Mouse (Mus musculus) intestine, embryonic 16.5 days (tissue): Measurements from ENCODE around the gene Zfp704. TPM values are rescaled to one million over a fixed set of nuclear protein-coding genes. Genes with fewer than 3 reads are reported as not detected.

Source experiments
- ATAC-seq: fragments of 200-750 bp; cut with Nextera tagmentation; 2 replicates; pipeline ENCODE4 v1.8.0; 2017; ENCODE audit warnings: moderate TSS enrichment, moderate library complexity
- H3K27ac ChIP-seq: fragments of 300-500 bp; sonication (generic); 2 replicates; pipeline ENCODE4 v1.5.1; 2014; ENCODE audit warnings: mild to moderate bottlenecking, low read length
- H3K27me3 ChIP-seq: fragments of 300-500 bp; sonication (generic); replicated peaks from 2 replicates; pipeline ENCODE4 v1.6.1; 2014; ENCODE audit warnings: low read length, control low read depth, mixed read lengths; ENCODE audit not compliant: control insufficient read depth, insufficient read depth
- H3K36me3 ChIP-seq: fragments of 300-500 bp; sonication (generic); 2 replicates; pipeline ENCODE4 v1.6.1; 2014; ENCODE audit warnings: low read length, control low read depth; ENCODE audit not compliant: control insufficient read depth, insufficient read depth
- H3K4me1 ChIP-seq: fragments of 300-500 bp; sonication (generic); 2 replicates; pipeline ENCODE4 v1.6.1; 2014; ENCODE audit warnings: low read length, control low read depth, mixed read lengths; ENCODE audit not compliant: control insufficient read depth, insufficient read depth
- H3K4me2 ChIP-seq: fragments of 300-500 bp; sonication (generic); 2 replicates; pipeline ENCODE4 v1.6.1; 2014; ENCODE audit warnings: low read depth, low read length, control low read depth
- H3K4me3 ChIP-seq: fragments of 300-500 bp; sonication (generic); 2 replicates; pipeline ENCODE4 v1.5.1; 2014; ENCODE audit warnings: mild to moderate bottlenecking, low read length
- H3K9ac ChIP-seq: fragments of 300-500 bp; sonication (generic); 2 replicates; pipeline ENCODE4 v1.6.1; 2014; ENCODE audit warnings: low read depth, low read length
- H3K9me3 ChIP-seq: fragments of 300-500 bp; sonication (generic); 2 replicates; pipeline ENCODE4 v1.6.1; 2016; ENCODE audit warnings: low read length, control low read depth; ENCODE audit not compliant: control insufficient read depth
- WGBS: fragments of 180-500 bp; shearing (Covaris S2); extraction: QIAGEN DNeasy Blood & Tissue Kit; methylation state at CpG from one replicate; pipeline ENCODE4 v1.1.7; 2014; 5-methylcytosine and 5-hydroxymethylcytosine counted together
- polyA plus RNA-seq: library from polyadenylated mRNA; unstranded; fragments of >200 nt; fragmentation: Nextera tagmentation; extraction: Ambion mirVana; gene quantifications from 2 replicates; pipeline ENCODE4 v1.2.1, GENCODE M21; 2015

Gene Zfp704
- polyA plus RNA-seq, 1 experiment from 2014 or later: 4.4 TPM

- Histone ChIP-seq H3K9ac (no peak overlapping the region), H3K27me3 (no peaks in the 10 kb centered on the region), H3K4me2 (no peak overlapping the region), H3K27ac (no peak overlapping the region), H3K4me1 (no peaks in the 10 kb centered on the region), H3K9me3 (0 out of 2 replicates have a peak, but pooled peaks cover 3% of the 10 kb centered on the region), H3K4me3 (no peak overlapping the region), H3K36me3 (0 out of 2 replicates have a peak, but pooled peaks cover 4% of the 10 kb centered on the region)
- peak; percentile 63; the same call in 1 of the 2 replicates for ATAC-seq
- 65% methylated on average over 7 of the region's 7 CpGs for WGBS
Measured at GRCm38 (mm10) chr3:9449261-9450007, 160.5 kb downstream of the Zfp704 start.

DNA sequence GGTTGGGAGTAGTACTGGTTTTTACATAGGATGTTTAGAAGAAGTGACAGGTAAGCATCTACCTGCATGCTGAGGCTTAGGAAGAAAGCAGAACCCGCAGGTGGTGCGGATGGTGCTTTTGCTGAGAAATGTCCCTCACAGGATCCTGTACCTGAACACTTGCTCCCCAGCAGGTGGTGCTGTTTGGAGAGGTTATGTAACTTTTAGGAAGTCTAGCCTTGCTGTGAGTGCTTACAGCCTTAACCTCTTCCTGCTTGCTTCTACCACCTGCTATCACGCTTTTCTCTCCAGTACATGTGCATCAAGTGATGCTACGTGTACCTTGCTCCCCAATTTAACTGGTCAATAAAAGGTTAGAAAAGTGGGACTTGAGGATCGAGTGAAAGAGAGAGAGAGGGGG lies 161.3 kb downstream of the Zfp704 start:
- no peaks in the 10 kb centered on the region for H3K4me1 ChIP-seq
- no peak overlapping the region for H3K4me2 ChIP-seq
- no peak overlapping the region for H3K27ac ChIP-seq
- H3K9me3 ChIP-seq: 0 out of 2 replicates have a peak, but pooled peaks cover 3% of the 10 kb centered on the region
- no peak overlapping the region for H3K4me3 ChIP-seq
- WGBS: 94% methylated on average over 5 of the region's 5 CpGs
- H3K27me3 ChIP-seq: no peaks in the 10 kb centered on the region
- no peak for ATAC-seq
- 0 out of 2 replicates have a peak, but pooled peaks cover 4% of the 10 kb centered on the region for H3K36me3 ChIP-seq
- no peak overlapping the region for H3K9ac ChIP-seq

DNA sequence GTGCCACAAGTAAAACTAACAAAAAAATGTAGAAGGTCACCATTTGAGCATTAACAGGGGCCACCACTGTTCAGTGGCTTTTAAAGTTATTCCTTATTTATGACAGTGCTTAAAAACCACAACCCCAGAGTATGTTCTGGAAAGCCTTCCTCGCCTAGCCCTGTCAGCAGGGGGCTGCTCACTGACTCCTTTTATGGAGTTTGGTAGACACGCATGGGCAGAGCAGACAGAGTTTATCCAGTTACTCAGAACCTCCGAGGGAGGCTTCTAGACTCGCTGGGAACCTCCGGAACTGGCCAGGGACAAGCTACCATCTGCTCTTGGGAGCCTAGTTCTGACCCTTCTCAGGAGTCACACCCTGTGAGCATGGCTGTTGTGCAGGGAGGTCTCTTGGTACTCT lies 165.3 kb downstream of the Zfp704 start:
- H3K27ac ChIP-seq: no peak overlapping the region
- no peaks in the 10 kb centered on the region for H3K4me1 ChIP-seq
- no peak overlapping the region for H3K4me3 ChIP-seq
- no peaks in the 10 kb centered on the region for H3K27me3 ChIP-seq
- 63% methylated on average over 5 of the region's 5 CpGs for WGBS
- H3K9ac ChIP-seq: no peak overlapping the region
- H3K36me3 ChIP-seq: 0 out of 2 replicates have a peak, but pooled peaks cover 4% of the 10 kb centered on the region
- no peak overlapping the region for H3K4me2 ChIP-seq
- ATAC-seq: no peak
- 0 out of 2 replicates have a peak, but pooled peaks cover 3% of the 10 kb centered on the region for H3K9me3 ChIP-seq

- 90% methylated on average over 7 of the region's 7 CpGs for WGBS
Measured at GRCm38 (mm10) chr3:9443981-9444380, 165.9 kb downstream of the Zfp704 start.

DNA sequence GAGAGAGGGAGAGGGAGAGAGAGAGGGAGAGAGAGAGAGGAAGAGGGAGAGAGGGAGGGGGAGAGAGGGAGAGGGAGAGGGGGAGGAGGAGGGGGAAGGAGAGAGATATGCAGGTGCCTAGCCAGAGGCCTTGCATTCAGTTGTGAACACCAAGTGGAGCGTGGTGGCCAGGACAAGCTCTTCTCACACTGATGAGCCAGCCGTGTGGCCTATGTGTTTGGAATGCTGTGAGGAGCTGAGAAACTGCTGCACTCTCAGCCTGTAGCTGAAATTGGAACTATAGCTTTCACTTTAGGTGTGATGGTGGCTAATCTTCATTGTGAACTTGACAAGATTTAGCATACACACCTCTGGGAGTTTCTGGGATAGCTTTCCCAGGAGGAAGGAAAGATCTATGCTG lies 166.4 kb downstream of the Zfp704 start:
- Histone ChIP-seq H3K27me3 (no peaks in the 10 kb centered on the region), H3K27ac (no peak overlapping the region), H3K4me1 (no peaks in the 10 kb centered on the region), H3K9ac (no peak overlapping the region), H3K4me3 (no peak overlapping the region), H3K9me3 (0 out of 2 replicates have a peak, but pooled peaks cover under 1% of the 10 kb centered on the region), H3K4me2 (no peak overlapping the region), H3K36me3 (no peaks in the 10 kb centered on the region)
- no peak for ATAC-seq
- WGBS: 81% methylated on average over 2 of the region's 2 CpGs

More at GRCm38 (mm10) chr3:9443981-9444380, 165.9 kb downstream of the Zfp704 start:
- Histone ChIP-seq H3K27ac (no peak overlapping the region), H3K36me3 (0 out of 2 replicates have a peak, but pooled peaks cover 2% of the 10 kb centered on the region), H3K27me3 (no peaks in the 10 kb centered on the region), H3K9ac (no peak overlapping the region), H3K4me3 (no peak overlapping the region), H3K4me1 (no peaks in the 10 kb centered on the region), H3K4me2 (no peak overlapping the region), H3K9me3 (0 out of 2 replicates have a peak, but pooled peaks cover 3% of the 10 kb centered on the region)
- ATAC-seq: no peak

DNA sequence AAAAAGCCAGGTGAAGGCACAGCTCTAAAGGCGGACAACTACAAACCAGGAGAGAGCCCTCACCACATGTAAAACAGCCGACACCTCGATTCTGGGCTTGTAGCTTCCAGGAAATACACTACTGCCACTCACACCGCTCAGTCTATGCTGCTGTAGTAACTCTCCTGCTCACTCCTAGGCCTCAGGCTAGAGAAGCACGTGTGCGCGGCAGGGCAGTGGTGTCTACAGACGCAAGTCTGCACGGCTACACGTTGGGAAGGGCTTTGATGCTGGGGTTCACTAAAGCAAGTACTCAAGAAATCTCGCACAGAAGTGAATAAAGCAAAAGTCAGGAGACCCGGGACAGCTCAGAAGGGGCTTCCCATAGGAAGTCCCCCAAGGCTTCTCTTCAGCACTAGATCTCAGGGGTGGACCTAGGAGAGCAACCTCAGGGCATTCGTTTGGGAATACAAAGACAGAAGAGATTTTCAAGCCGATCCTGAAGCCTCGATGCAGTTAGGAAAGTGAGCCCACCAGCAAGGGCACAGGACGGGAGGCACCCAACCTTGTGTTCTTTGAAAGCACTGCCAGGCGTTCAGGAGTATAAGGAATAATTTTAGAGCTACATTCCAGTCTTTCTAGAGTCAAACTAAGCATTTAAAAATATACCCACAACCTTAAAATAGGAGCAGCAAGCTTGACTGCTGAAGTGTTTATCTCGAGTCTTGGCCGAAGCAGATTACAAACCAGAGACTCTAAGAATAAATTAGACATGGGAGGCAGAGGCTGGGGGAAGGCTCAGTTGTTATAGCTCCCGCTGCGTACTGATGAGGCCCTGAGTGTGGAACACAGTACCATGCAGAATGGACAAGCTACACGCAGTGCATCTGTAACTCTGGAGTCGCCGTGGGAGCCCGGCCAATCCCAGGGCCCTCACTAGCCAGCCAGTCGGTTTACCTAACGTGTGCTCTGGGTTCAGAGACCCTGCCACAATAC lies 168.0 kb downstream of the Zfp704 start:
- Histone ChIP-seq H3K27me3 (no peaks in the 10 kb centered on the region), H3K27ac (no peak overlapping the region), H3K4me3 (no peak overlapping the region), H3K4me2 (no peak overlapping the region), H3K36me3 (no peaks in the 10 kb centered on the region; the same call in 1 of the 2 replicates), H3K9me3 (no peaks in the 10 kb centered on the region), H3K9ac (no peak overlapping the region), H3K4me1 (no peaks in the 10 kb centered on the region)
- ATAC-seq: no peak
- 87% methylated on average over 27 of the region's 27 CpGs for WGBS

- H3K9me3 ChIP-seq: no peaks in the 10 kb centered on the region
- H3K4me2 ChIP-seq: no peak overlapping the region
- 83% methylated on average over 6 of the region's 6 CpGs for WGBS
- H3K4me1 ChIP-seq: no peaks in the 10 kb centered on the region
- H3K27me3 ChIP-seq: no peaks in the 10 kb centered on the region
- no peak overlapping the region for H3K27ac ChIP-seq
- no peak overlapping the region for H3K4me3 ChIP-seq
- no peak overlapping the region for H3K9ac ChIP-seq
- no peaks in the 10 kb centered on the region; the same call in 1 of the 2 replicates for H3K36me3 ChIP-seq
- ATAC-seq: no peak
Measured at GRCm38 (mm10) chr3:9440466-9440865, 169.4 kb downstream of the Zfp704 start.

GRCm38 (mm10) chr3:9439619-9440286 lies 170.1 kb downstream of the Zfp704 start:
- Histone ChIP-seq H3K9ac (no peak overlapping the region), H3K4me1 (no peaks in the 10 kb centered on the region), H3K27ac (no peak overlapping the region), H3K9me3 (no peaks in the 10 kb centered on the region), H3K4me3 (no peak overlapping the region), H3K4me2 (no peak overlapping the region), H3K36me3 (no peaks in the 10 kb centered on the region; the same call in 1 of the 2 replicates), H3K27me3 (no peaks in the 10 kb centered on the region)
- 80% methylated on average over 11 of the region's 11 CpGs for WGBS
- no peak for ATAC-seq
